Mouse (Mus musculus) ES-Bruce4 (cell line): Measurements from ENCODE around the gene Gpm6b.

Experiments used
- CTCF ChIP-seq: IDR thresholded peaks from one replicate; pipeline ENCODE4 v1.8.1; 2011; ENCODE audit warnings: low read depth, low read length
- EP300 ChIP-seq: IDR thresholded peaks from 2 replicates; pipeline ENCODE4 v1.6.1; 2011; ENCODE audit warnings: low read depth, low read length; ENCODE audit not compliant: insufficient read depth
- POLR2A ChIP-seq: IDR thresholded peaks from one replicate; pipeline ENCODE4 v1.8.1; 2011; ENCODE audit warnings: low read length; ENCODE audit not compliant: insufficient read depth

DNA sequence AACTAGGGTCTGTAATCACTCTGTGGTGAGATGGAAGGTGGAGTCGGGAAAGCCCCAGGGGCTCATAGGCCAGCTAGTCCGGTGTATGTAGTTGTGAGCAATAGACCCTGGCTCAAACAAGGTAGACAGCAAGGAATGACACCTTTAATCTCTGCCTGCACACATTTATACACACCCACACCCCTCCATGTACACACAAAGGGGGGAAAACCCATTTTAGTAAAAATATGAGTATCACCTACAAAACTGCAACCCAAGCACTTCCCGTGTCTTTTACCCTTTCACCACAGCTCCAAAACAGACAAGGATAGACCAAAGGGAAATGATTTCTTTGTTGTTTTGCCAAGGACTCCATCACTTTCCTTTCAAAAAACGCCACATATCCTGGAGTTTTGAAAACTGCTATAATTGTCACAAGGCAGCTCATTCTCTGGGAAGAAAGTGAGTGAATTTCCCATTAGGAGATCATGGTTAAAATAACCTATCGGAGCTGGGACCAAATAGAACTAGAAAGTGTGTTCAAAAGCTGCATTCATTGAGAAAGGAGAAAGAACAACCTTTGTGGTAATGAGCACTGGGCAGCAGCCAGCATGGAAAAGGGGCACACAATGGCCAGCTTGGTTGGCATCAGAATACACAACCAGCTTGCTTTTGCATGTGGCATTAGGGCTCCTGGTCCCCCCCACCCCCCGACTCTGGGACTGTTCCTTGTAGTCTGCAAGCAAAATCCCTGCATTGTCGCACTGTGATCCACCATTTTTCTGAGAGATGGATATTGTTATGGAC is 68.9 kb downstream of the Gpm6b start:
- TF ChIP-seq POLR2A, result no peak
- no peak for TF ChIP-seq CTCF
- TF ChIP-seq EP300, result no peak
